Mouse (Mus musculus) inflammation-experienced regulatory T-cells, adult 6 months (primary cell): ENCODE results near the gene Spcs1. TPM values are rescaled to one million over a fixed set of nuclear protein-coding genes. Genes with fewer than 3 reads are reported as not detected.

Experiments used
- ATAC-seq: one replicate; pipeline ENCODE4 v1.8.0; 2017
- polyA plus RNA-seq, 3 experiments: library from polyadenylated mRNA; unstranded; fragments of 100-300 nt; shearing (Covaris generic); gene quantifications; one replicate each; pipeline ENCODE4 v1.2.1; 2017

Spcs1 gene
- polyA plus RNA-seq, 3 experiments from 2014 or later = 297 to 353 (median 327) TPM

GRCm38 (mm10) chr14:30949986-30950385 is 51.5 kb downstream of the Spcs1 start:
- no peak for ATAC-seq

Other genes starting within 250 kb of the Spcs1 start
- 1 to 10 TPM; 6.2 to 7.5 (median 6.6) TPM for gene Tmem110, start 176.1 kb downstream of the Spcs1 start, polyA plus RNA-seq
- gene Mustn1, start 122.5 kb downstream of the Spcs1 start, polyA plus RNA-seq = 1 to 10 TPM in 2 of 3 experiments, under 1 TPM in 1; 0.49 to 1.3 (median 1.1) TPM
- gene Itih4, start 115.2 kb downstream of the Spcs1 start, polyA plus RNA-seq = not detected
- gene Itih3, start 77.9 kb downstream of the Spcs1 start, polyA plus RNA-seq = not detected
- not detected for gene Itih1, start 58.4 kb downstream of the Spcs1 start, polyA plus RNA-seq
- 1 to 10 TPM; 3.9 to 6.2 (median 5.1) TPM for gene Nek4, start 50.3 kb downstream of the Spcs1 start, polyA plus RNA-seq
- gene Glt8d1, start 272 bp downstream of the Spcs1 start, polyA plus RNA-seq = 1 to 10 TPM; 8.6 to 8.8 (median 8.7) TPM
- 10 to 100 TPM; 45.2 to 57.3 (median 54.1) TPM for gene Pbrm1, start 17.5 kb upstream of the Spcs1 start, polyA plus RNA-seq
- gene Gnl3, start 17.5 kb upstream of the Spcs1 start, polyA plus RNA-seq = 10 to 100 TPM; 48.2 to 99.0 (median 80.0) TPM
- 10 to 100 TPM; 48.6 to 86.1 (median 85.5) TPM for gene Smim4, start 127.3 kb upstream of the Spcs1 start, polyA plus RNA-seq
- not detected for gene Nt5dc2, start 129.4 kb upstream of the Spcs1 start, polyA plus RNA-seq
- 1 to 10 TPM; 1.9 to 4.1 (median 2.8) TPM for gene Stab1, start 167.0 kb upstream of the Spcs1 start, polyA plus RNA-seq
- gene Tnnc1, start 206.6 kb upstream of the Spcs1 start, polyA plus RNA-seq = not detected
- gene Nisch, start 215.3 kb upstream of the Spcs1 start, polyA plus RNA-seq = 100 to 1,000 TPM in 2 of 3 experiments, 10 to 100 TPM in 1; 77.1 to 218 (median 164) TPM
- not detected for gene Sema3g, start 216.2 kb upstream of the Spcs1 start, polyA plus RNA-seq
- 10 to 100 TPM; 11.8 to 13.2 (median 13.1) TPM for gene Phf7, start 249.6 kb upstream of the Spcs1 start, polyA plus RNA-seq
- gene Bap1, start 249.8 kb upstream of the Spcs1 start, polyA plus RNA-seq = 10 to 100 TPM; 23.6 to 28.7 (median 28.3) TPM